Mouse (Mus musculus) limb, embryonic 11.5 days (tissue): ENCODE measurements around the gene Kif12. TPM values are rescaled to one million over a fixed set of nuclear protein-coding genes. Genes with fewer than 3 reads are reported as not detected.
A peak's percentile ranks its signal among the peaks of the same experiment; 100 is the strongest.

Experiments used
- ATAC-seq: fragments of 200-750 bp; cut with Nextera tagmentation; 2 replicates; pipeline ENCODE4 v1.8.0; 2017; ENCODE audit warnings: low read depth; ENCODE audit not compliant: insufficient number of reproducible peaks, low FRiP score, low TSS enrichment
- DNase-seq: peaks from one replicate; pipeline ENCODE4 v3.0.0-alpha.2; 2015; ENCODE audit warnings: low spot score
- H3K27ac ChIP-seq: fragments of 300-500 bp; sonication (generic); replicated peaks from 2 replicates; pipeline ENCODE4 v1.5.1; 2014; ENCODE audit warnings: low read depth, mild to moderate bottlenecking, low read length
- H3K27me3 ChIP-seq: fragments of 300-500 bp; sonication (generic); 2 replicates; pipeline ENCODE4 v1.6.1; 2014; ENCODE audit warnings: mild to moderate bottlenecking, low read length, mixed read lengths; ENCODE audit not compliant: control insufficient read depth, insufficient read depth
- H3K36me3 ChIP-seq: fragments of 300-500 bp; sonication (generic); 2 replicates; pipeline ENCODE4 v1.6.1; 2014; ENCODE audit warnings: mild to moderate bottlenecking, low read length, moderate library complexity, mixed read lengths; ENCODE audit not compliant: control insufficient read depth, insufficient read depth
- H3K4me1 ChIP-seq: fragments of 300-500 bp; sonication (generic); 2 replicates; pipeline ENCODE4 v1.6.1; 2014; ENCODE audit warnings: low read length, mixed read lengths; ENCODE audit not compliant: control insufficient read depth, insufficient read depth
- H3K4me2 ChIP-seq: fragments of 300-500 bp; sonication (generic); 2 replicates; pipeline ENCODE4 v1.6.1; 2014; ENCODE audit warnings: low read depth, mild to moderate bottlenecking, moderate library complexity; ENCODE audit not compliant: severe bottlenecking
- H3K4me3 ChIP-seq: fragments of 300-500 bp; sonication (generic); 2 replicates; pipeline ENCODE4 v1.5.1; 2014; ENCODE audit warnings: low read depth, low read length
- H3K9ac ChIP-seq: fragments of 300-500 bp; sonication (generic); 2 replicates; pipeline ENCODE4 v1.6.1; 2014; ENCODE audit warnings: mild to moderate bottlenecking, low read length
- H3K9me3 ChIP-seq: fragments of 300-500 bp; sonication (generic); 2 replicates; pipeline ENCODE4 v1.6.1; 2016; ENCODE audit warnings: low read length; ENCODE audit not compliant: control insufficient read depth
- WGBS: fragments of 180-500 bp; shearing (Covaris S2); extraction: QIAGEN DNeasy Blood & Tissue Kit; methylation state at CpG from one replicate; pipeline ENCODE4 v1.1.7; 2014; 5-methylcytosine and 5-hydroxymethylcytosine counted together
- polyA plus RNA-seq: library from polyadenylated mRNA; unstranded; fragments of >200 nt; fragmentation: Nextera tagmentation; extraction: Ambion mirVana; gene quantifications from 2 replicates; pipeline ENCODE4 v1.2.1, GENCODE M21; 2014

Gene Kif12
- not detected in 2 replicates for polyA plus RNA-seq

- no peak within 1 kb of the TSS for H3K4me3 ChIP-seq
- 78% methylated on average over 4 of the region's 4 CpGs for WGBS
- H3K27me3 ChIP-seq: peaks cover 16% of the 10 kb centered on the region; the same call in 1 of the 2 replicates
- H3K9me3 ChIP-seq: no peaks in the 10 kb centered on the region
- no peaks in the 10 kb centered on the region for H3K36me3 ChIP-seq
- ATAC-seq (no peak), DNase-seq (no peak)
- H3K4me2 ChIP-seq: no peak within 1 kb of the TSS
- no peak within 1 kb of the TSS for H3K9ac ChIP-seq
- no peaks in the 10 kb centered on the region for H3K4me1 ChIP-seq
- H3K27ac ChIP-seq: no peak within 1 kb of the TSS
Measured at GRCm38 (mm10) chr4:63171969-63172685, at the start of gene Kif12. TSS of gene Kif12 (minus strand) at chr4:63172131.

GRCm38 (mm10) chr4:63221096-63221958 lies 49.4 kb upstream of the Kif12 start:
- WGBS: 89% methylated on average over 15 of the region's 15 CpGs
- Histone ChIP-seq H3K9ac (no peak overlapping the region), H3K4me2 (no peak overlapping the region; the same call in 1 of the 2 replicates), H3K27me3 (no peaks in the 10 kb centered on the region; the same call in 1 of the 2 replicates), H3K36me3 (peaks cover 3% of the 10 kb centered on the region; the same call in 1 of the 2 replicates), H3K27ac (no peak overlapping the region), H3K4me3 (no peak overlapping the region), H3K9me3 (no peaks in the 10 kb centered on the region), H3K4me1 (peaks cover 6% of the 10 kb centered on the region)
- ATAC-seq (no peak), DNase-seq (no peak)

DNA sequence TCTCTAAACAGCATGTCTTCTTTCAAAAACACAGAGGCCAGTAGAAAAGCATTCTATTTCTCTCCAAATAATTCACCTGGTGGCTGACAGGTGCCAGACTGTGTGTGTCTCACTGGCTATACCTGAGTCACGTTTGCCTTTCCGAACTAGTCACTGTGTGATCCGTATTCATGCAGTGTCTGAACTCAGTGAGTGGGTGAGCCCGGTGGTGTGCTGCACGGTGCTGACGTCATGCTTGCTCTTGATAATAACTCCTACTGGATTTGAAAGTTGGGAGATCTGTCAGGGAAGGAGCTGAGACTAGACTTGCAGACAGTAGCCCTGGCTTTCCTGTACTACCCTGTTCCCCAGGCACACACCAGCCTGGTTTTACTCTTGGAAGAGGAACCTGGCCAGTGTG lies 47.7 kb upstream of the Kif12 start:
- Histone ChIP-seq H3K4me3 (no peak overlapping the region), H3K27ac (no peak overlapping the region), H3K4me2 (no peak overlapping the region), H3K4me1 (peaks cover 8% of the 10 kb centered on the region), H3K9ac (no peak overlapping the region), H3K36me3 (peaks cover 3% of the 10 kb centered on the region; the same call in 1 of the 2 replicates), H3K27me3 (peaks cover 3% of the 10 kb centered on the region; the same call in 1 of the 2 replicates), H3K9me3 (no peaks in the 10 kb centered on the region)
- DNase-seq (no peak), ATAC-seq (no peak)
- WGBS: 91% methylated on average over 6 of the region's 6 CpGs

DNA sequence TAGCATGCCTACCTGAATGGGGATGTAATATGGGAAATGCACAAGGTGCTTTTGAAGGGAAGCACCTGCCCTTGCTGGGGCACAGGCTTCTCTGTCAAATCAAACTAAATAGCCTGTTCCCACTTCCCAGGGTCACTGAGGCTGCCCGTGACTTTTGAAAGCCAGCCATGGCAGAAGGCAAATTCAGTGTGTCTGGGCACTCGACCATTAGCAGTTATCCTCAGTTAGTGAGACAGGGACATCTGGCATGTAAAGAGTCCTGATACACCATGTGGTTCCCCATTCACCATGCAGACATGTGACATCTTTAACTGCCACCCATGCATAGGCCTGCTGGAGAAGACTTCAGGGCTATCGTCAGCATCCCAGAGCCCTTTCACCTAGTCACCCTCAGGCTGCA lies 47.1 kb upstream of the Kif12 start:
- Histone ChIP-seq H3K9me3 (no peaks in the 10 kb centered on the region), H3K27ac (no peak overlapping the region), H3K9ac (no peak overlapping the region), H3K27me3 (peaks cover 3% of the 10 kb centered on the region; the same call in 1 of the 2 replicates), H3K4me3 (no peak overlapping the region), H3K4me2 (no peak overlapping the region), H3K4me1 (peaks cover 8% of the 10 kb centered on the region), H3K36me3 (peaks cover 2% of the 10 kb centered on the region; the same call in 1 of the 2 replicates)
- no peak for DNase-seq
- 86% methylated on average over 3 of the region's 3 CpGs for WGBS
- no peak for ATAC-seq

DNA sequence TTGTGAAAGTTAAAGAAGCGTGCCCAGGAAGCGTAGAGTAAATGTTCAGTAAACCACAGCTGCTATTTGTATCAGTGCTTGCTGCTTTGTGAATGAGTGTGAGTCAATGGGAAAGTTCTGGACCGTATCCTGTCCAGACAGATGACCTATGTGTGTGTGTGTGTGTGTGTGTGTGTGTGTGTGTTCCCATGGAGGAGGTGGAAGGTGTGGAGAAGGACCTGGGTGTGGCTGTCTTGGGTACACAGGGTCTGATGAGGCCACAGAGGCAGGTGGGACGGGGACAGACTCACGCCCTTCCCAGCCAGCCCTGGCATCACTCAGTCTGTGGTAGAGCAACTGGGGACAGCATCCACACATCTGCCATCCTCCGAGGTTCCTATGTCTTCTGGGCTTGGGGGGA lies 45.6 kb upstream of the Kif12 start:
- no peak for ATAC-seq
- no peak overlapping the region for H3K4me2 ChIP-seq
- no peak overlapping the region for H3K9ac ChIP-seq
- peaks cover 8% of the 10 kb centered on the region for H3K4me1 ChIP-seq
- no peak overlapping the region for H3K4me3 ChIP-seq
- WGBS: 89% methylated on average over 6 of the region's 6 CpGs
- H3K27me3 ChIP-seq: peaks cover 3% of the 10 kb centered on the region; the same call in 1 of the 2 replicates
- no peak overlapping the region for H3K27ac ChIP-seq
- no peak for DNase-seq
- no peaks in the 10 kb centered on the region for H3K36me3 ChIP-seq
- no peaks in the 10 kb centered on the region for H3K9me3 ChIP-seq

GRCm38 (mm10) chr4:63216566-63216965 lies 44.6 kb upstream of the Kif12 start:
- Histone ChIP-seq H3K4me3 (peak overlapping the region; percentile 74), H3K4me1 (peaks cover 8% of the 10 kb centered on the region), H3K27me3 (peaks cover 3% of the 10 kb centered on the region; the same call in 1 of the 2 replicates), H3K4me2 (peak overlapping the region; percentile 98), H3K36me3 (no peaks in the 10 kb centered on the region), H3K27ac (no peak overlapping the region), H3K9ac (peak overlapping the region; percentile 91), H3K9me3 (no peaks in the 10 kb centered on the region)
- ATAC-seq (peak; percentile 46; the same call in 1 of the 2 replicates), DNase-seq (no peak)
- 31% methylated on average over 9 of the region's 9 CpGs for WGBS

- H3K4me3 ChIP-seq: peak overlapping the region; percentile 74
- peaks cover 3% of the 10 kb centered on the region; the same call in 1 of the 2 replicates for H3K27me3 ChIP-seq
- H3K36me3 ChIP-seq: no peaks in the 10 kb centered on the region
- H3K27ac ChIP-seq: no peak overlapping the region; the same call in 1 of the 2 replicates
- no peaks in the 10 kb centered on the region for H3K9me3 ChIP-seq
- H3K9ac ChIP-seq: peak overlapping the region; percentile 91
- peak overlapping the region; percentile 98 for H3K4me2 ChIP-seq
- H3K4me1 ChIP-seq: peaks cover 8% of the 10 kb centered on the region
- whole genome bisulfite sequencing: under 1% methylated on average over 24 of the region's 24 CpGs
- ATAC-seq: peak; percentile 56
- DNase-seq: peak; percentile 84
Measured at GRCm38 (mm10) chr4:63215993-63216531, 44.1 kb upstream of the Kif12 start.
